Mouse (Mus musculus) cerebellum, adult (tissue): ENCODE results near the gene Erf.

Experiments used
- ATAC-seq: cut with Nextera tagmentation; 2 replicates; pipeline ENCODE4 v1.9.2; 2017; ENCODE audit warnings: mild to moderate bottlenecking, moderate library complexity, mixed read lengths; ENCODE audit not compliant: insufficient number of reproducible peaks, low FRiP score, low TSS enrichment

Gene Erf

GRCm38 (mm10) chr7:25244562-25245369 is 5.8 kb downstream of the Erf start:
- no peak for ATAC-seq

GRCm38 (mm10) chr7:25243361-25243760 is 7.2 kb downstream of the Erf start:
- no peak for ATAC-seq

GRCm38 (mm10) chr7:25241062-25241461 is 9.5 kb downstream of the Erf start:
- ATAC-seq = no peak

GRCm38 (mm10) chr7:25240631-25241030 is 9.9 kb downstream of the Erf start:
- no peak for ATAC-seq

- peak; percentile 60; the same call in 1 of the 2 replicates for ATAC-seq
Observed at GRCm38 (mm10) chr7:25238829-25239623, 11.5 kb downstream of the Erf start.

- peak; percentile 81 for ATAC-seq
Observed at GRCm38 (mm10) chr7:25238015-25238706, 12.4 kb downstream of the Erf start.

- peak; percentile 76 for ATAC-seq
Observed at GRCm38 (mm10) chr7:25237249-25238014, 13.1 kb downstream of the Erf start, which contains the start of gene Gsk3a. TSS of gene Gsk3a (minus strand) at chr7:25237851.

- no peak for ATAC-seq
Observed at GRCm38 (mm10) chr7:25235526-25235925, 15.0 kb downstream of the Erf start.

- no peak for ATAC-seq
Observed at GRCm38 (mm10) chr7:25233061-25233460, 17.5 kb downstream of the Erf start.

- ATAC-seq = no peak
Observed at GRCm38 (mm10) chr7:25232101-25232648, 18.4 kb downstream of the Erf start.

- no peak for ATAC-seq
Observed at GRCm38 (mm10) chr7:25230690-25231285, 19.8 kb downstream of the Erf start.

- ATAC-seq = no peak
Observed at GRCm38 (mm10) chr7:25227523-25228300, 22.8 kb downstream of the Erf start.

- ATAC-seq = no peak
Observed at GRCm38 (mm10) chr7:25222275-25222967, 28.1 kb downstream of the Erf start.

- peak; percentile 85 for ATAC-seq
Observed at GRCm38 (mm10) chr7:25221102-25221883, 29.3 kb downstream of the Erf start, which contains the start of gene Zfp526. TSS of gene Zfp526 (plus strand) at chr7:25221425.

- no peak for ATAC-seq
Observed at GRCm38 (mm10) chr7:25220457-25221101, 30.0 kb downstream of the Erf start, which contains the start of gene Dedd2. TSS of gene Dedd2 (minus strand) at chr7:25220615.

- ATAC-seq = peak; percentile 69
Observed at GRCm38 (mm10) chr7:25219756-25220456, 30.7 kb downstream of the Erf start.
